Mouse (Mus musculus): ENCODE results near the gene Zp3. TPM values are rescaled to one million over a fixed set of nuclear protein-coding genes. Genes with fewer than 3 reads are reported as not detected.

Zp3 gene
- total RNA-seq (2021) = not detected
- long read RNA-seq, experiment 1 = 0 reads
- long read RNA-seq, experiment 2 = 0 reads

DNA sequence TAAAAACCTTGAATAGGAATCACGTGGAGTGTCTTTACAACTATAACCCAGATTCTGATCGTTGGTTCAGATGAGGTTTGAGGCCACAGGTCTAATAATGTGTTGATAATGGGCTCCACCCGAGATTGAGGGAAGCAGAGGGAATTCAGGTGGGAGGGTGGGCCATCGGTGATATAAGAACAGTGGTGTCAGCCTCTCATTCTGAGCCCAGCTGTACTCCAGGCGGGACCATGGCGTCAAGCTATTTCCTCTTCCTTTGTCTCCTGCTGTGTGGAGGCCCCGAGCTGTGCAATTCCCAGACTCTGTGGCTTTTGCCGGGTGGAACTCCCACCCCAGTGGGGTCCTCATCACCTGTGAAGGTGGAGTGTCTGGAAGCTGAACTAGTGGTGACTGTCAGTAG, at the start of gene Zp3:
Zp3 (plus strand) TSS at position 196 of the 400 bp plus-strand sequence.
- DNase-seq = no peak

DNA sequence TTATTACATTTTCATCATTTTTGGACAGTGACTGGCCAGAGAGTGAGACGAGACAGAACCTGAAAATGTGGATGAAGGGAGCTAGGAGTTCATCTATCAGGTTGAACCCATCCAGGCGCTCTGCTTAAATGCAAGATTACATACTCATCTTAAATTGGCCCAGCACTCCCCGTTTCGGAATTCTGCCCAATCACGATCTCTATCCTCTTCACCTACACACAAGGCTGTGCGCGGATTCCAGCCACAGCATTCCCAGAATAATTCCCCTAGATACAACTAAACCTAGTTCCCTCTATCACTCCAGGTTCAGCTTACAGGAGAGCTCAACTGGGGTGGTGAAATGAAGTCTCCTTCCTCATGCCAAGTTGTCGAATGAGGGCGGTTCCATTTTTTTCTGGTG, 48.4 kb upstream of the Zp3 start:
- no peak for DNase-seq

DNA sequence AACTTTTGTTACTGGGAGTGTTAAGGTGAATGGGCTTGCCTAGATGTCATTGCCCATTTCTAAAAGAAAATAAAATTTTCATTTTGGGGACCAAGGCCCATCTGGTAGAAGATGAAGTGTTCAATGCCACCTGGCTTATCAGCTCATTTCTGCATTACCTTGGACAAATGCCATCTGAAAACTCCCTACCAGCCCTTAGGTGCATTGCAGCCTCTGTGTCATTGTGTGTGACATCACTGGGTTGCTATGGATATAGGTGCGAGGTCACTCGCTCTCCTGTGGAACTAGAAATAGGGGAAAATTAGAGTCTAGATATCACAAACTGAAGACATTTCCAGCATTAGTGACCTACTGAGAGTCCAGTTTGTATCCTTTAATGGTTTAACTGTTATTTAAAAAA, 47.5 kb upstream of the Zp3 start:
- DNase-seq = no peak

DNA sequence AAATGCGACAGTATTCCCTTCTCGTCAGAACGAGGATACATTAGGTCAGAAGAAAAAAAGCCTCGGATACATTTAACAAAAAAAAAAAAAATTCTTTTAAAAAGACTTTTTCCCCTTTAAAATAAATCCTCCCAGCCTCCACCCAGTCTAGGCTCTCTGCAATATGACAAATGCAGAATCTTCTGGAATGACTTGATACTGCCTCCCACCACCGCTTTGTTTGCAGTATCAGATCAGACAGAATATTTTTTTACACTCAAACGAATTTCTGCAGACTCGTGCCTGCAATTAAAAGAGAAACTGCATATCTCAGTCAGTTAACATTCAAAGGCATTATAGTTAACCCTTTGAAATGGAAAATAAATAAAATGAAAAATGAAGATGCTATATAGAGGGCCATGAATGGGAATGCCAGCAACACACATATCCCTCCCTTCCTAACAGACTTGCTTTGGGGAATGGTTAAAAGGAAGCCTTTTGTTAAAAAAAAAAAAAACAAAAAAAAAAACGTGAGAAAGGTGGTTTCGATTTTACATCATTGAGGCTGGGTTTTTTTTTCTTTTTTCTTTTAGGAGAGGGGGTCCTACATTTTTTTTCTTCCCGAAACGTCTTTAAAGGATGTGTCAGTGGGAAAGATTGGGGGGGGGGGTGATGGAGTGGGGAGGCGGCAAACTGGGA, 46.5 kb upstream of the Zp3 start:
- no peak for DNase-seq

DNA sequence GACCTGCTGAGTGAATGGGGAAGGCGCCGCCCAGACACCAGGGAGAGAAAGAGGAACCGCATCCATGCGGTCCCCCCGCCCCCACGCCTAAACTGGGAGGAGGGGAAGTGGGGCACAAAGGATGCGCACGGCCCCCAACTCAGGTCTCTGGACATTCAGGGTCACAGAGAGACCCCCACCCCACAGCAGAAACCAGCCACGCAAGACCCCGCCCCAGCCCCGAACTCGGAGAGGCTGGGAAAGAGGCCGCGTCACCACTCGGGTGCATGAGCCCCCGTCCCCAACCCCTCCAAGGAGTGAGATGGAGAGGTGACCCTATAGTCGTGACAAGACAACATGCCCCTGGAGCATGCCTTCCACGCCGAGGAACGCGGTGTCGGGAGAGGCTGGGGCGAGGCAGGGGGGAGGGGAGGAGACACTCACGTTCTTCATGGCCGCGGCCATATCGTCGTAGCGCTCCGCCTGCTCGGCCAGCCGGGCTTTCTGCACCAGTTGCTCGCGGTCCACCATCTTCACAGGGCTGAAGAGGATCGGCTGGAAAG, 45.9 kb upstream of the Zp3 start:
- peak; percentile 75 to 76 for DNase-seq

DNA sequence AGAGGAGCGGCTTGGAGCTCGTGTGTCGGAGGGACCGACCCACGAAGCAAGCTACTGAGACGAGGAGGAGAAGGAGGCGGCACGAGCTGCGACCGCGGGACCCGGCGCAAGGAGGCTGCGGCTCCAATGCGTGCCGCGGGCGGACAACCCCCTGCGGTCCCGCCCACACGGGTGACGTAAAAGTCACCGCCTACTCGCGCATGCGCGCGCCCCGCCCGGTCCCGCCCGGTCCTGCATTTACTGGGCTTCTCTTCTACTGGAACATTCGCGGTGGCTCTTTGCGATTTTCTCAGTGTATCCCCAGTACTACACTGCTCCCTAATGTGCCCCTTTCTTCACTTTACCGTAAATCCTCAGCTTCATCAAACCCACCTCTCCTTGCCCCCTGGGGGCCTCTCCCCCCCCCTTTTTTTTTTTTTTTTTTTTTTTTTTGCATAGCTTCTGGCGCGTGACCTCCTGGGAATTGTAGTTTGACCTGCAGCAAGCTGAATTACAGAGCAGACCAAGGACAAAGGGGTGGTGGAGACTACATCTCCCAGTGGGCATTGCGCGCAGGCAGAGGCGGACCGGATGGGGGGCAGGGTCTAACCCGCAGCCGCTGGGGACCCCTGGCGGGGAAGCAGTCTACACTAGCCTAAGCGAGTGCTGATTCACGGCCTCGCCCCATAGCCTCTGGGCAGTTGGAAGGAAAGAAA, 45.3 kb upstream of the Zp3 start, which contains the start of gene Ywhag:
Ywhag (minus strand) TSS at position 136 of the 695 bp plus-strand sequence.
- DNase-seq = peak; percentile 98 to 99

DNA sequence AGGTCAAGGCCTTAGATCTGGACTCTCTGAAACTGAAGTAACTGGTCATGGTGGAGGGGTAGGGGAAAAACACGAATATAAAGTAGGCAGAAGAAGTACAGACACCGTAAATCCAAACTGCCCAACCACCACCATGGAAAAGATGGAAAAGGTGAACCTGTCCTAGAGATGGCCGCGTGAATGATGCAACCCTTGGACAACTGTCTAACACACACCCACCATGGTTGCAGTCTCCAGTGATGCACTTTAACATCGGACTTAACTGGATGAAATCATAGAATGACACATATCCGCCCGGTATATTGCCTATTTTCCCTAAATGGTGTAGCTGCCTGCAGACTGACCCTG, 44.7 kb upstream of the Zp3 start:
- DNase-seq = no peak

DNA sequence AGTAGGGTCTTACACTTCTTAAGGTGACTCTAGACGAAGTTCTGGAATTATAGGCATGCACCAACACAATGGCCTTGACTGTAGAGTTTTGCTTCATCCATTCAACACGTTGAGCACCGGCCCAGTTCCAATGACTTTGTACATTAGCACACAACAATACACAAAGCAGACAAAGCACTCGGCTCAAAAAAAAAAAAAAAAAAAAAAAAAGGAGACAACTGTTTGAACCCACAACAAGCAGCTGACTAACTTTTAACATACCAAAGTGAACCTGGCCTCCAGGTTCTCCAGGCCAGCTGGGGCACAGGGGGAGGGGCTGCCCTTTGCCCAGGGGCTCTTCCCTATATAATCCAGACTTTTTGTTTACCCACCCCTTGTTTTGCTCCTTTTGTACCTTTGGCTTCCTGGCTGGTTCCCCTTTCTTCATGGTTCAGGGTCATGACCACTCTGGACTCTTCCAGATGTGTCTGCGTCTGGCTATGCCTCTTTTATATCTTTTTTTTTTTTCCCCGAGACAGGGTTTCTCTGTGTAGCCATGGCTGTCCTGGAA, 44.2 kb upstream of the Zp3 start:
- no peak for DNase-seq

DNA sequence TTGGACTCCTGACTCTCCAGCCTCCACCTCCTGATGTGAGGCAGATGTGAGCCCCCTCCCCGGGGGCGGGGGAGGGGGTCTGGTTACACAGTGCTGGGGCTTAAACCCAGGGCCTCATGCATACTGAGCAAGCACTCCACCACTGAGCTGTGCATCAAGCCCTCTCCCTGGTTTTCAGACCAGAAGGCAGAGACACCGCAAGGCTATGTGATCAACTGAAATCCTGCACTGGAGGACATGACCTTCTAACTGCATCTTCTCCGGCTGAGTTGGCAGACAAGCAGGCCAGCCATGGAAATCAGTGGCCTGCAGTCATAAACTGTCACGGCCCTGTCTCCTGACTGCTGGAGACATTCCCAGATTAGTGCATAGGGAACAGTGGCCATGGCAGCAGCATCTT, 39.3 kb upstream of the Zp3 start:
- peak; percentile 51 to 66 for DNase-seq

DNA sequence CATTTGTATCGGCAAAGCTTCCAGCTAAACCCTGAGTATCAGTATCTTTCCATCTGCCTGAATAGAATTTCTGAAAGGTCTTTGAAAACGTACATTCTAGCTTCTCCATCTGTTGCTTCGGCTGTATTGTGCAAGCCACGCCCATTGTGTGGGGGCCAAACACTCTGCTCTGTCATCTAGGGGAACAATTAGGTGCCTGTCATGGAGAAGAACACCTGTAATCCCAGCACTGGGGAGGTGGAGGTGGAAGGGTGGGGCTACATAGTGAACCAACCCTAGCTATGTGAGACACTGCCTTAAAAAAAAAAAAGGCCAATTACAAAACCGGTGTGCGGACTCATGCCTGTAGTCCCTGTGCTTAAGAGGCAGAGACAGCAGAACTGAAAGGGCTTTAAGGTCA, 37.2 kb upstream of the Zp3 start:
- DNase-seq = no peak

DNA sequence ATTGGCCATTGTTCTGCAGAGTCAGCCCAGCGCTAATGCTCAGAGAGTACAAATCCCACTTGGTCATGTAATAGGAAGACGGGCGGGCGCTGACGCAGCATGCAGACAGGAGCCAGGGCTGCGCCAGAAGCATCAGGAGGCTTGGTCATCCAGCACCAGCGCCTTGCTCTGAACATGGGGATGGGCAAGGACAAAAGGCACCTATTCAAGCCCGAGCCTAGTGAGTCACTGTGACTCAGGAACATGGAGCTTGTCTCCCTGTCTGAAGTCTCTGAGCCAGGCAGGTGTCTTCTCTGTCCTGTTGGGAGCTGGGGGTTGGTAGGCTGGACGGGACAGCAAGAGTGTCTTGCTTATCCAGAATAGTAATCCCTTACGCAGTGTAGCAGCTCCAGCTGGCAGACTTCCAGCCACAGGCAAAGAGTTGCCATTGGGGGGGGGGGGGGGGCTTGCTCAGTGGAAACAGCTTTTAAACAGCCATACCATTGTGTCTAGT, 33.9 kb upstream of the Zp3 start:
- DNase-seq = no peak

DNA sequence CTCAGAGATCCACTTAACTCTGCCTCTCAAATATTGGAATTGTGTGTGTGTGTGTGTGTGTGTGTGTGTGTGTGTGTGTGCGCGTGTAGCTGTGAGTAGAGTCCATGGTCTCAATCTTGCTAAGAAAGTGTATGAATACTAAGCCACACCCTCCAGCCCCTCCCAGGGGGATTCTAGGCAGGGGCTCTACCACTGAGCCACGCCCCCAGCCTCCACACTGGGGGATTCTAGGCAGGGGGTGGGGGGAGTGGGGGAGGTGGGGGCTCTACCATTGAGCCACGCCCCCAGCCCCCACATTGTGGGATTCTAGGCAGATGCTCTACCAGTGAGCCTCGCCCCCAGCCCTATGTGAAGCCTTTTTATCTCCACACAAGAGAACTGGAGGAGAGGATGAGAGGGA, 33.3 kb upstream of the Zp3 start:
- no peak for DNase-seq

DNA sequence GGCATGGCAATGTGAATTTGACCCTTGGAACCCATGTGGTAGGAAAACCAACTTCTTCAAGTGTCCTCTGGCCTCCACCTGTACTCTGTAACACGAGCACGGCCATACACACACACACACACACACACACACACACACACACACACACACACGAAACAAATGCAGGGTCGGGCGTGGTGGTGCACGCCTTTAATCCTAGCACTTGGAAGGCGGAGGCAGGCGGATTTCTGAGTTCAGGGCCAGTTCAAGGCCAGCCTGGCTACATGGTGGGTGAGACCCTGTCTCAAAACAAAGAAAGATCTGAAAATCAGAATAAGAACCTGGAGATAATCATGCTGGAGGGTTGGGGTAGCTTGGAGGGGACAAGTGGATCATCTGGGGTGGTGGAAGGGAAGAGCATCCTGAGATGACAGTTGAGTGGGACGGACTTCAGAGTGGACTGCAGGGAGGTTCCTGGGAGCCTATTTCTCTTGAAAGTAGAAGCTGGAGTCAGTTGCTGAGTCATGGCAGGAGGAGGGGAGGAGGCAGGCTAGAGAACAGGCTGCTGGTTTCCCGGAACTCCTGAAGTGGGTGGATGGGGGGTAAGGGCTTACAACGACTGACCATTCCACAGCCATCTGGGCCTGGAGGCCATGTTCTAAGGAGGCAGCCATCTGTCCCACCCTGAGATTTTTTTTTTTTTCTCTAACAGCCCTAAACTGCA, 29.0 kb upstream of the Zp3 start:
- DNase-seq = no peak

DNA sequence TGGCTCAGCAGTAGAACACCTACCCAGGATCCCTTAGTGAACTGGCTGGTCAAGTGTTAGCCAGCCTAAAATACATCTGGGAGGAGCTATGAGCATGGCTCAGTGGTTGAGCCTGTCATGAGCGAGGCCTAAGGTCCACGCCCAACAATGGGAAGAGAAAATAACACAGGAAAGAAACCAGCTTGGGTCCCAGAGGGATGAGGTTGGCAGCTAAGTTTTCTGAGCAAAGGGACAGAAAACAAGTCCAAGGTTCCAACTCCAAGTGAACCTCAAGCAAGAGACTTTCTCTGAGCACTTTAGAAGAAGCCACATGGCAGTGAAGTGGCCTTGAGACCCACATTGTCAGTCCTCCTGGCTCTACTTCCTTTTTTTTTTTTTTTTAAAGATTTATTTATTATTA, 28.2 kb upstream of the Zp3 start:
- no peak for DNase-seq

DNA sequence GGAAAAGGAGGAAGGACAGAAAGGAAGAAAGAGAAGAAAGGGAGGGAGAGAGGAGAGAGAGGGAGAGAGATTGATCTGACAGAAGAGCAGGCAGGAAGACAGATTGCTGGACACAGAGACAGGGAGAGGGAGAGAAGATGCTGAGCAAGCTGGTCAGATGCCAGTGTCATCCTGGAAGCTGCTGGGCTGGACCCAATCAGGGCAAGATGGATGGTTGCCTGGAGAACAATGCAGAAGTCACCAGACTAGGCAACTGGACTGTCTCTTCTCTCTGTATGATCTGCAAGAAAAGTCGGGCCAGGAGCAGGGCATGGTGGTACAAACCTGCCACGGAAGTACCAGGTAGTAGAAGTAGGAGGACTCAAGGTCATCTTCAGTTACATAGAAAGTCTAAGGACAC, 27.1 kb upstream of the Zp3 start:
- no peak for DNase-seq

DNA sequence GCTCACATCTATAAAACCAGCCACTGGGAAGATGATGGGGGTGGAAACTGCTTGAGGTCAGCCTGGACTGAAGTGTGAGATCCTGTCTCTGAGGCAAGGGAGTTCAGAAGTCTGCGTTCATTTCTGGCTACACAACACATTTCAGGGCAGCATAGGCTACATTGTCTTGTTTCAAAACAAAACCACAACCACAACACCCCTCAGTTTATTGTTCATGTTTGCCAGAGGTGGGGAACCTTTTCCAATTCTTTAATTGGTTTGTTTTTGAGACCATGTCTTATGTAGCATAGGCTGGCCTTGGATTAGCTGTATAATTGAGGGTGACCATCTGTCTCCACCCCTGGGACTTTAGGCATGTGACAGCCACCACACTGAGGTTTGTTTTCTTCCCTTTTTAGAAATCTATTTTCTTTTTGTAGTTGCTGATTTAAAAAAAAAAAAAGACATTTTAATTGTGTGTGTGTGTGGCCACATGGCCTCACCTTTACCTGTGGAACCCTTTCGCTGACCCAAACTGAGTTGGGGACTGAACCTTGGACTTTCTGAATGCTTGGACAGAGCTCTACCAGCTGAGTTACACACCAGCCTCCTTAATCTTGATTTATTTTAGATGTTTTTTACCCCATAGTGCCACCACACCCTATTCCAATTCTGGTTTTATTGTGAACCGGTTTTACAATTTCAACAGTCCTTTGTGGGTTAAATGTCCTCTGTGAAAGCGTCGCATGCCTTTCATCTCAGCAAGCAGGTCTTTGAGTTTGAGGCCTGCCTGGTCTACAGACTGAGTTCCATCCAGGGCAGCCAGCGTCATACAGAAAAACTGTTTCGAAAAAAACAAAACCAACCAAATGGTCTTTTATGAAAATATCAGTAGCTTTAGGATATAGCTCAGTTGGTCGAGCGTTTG, 23.3 kb upstream of the Zp3 start:
- no peak for DNase-seq

DNA sequence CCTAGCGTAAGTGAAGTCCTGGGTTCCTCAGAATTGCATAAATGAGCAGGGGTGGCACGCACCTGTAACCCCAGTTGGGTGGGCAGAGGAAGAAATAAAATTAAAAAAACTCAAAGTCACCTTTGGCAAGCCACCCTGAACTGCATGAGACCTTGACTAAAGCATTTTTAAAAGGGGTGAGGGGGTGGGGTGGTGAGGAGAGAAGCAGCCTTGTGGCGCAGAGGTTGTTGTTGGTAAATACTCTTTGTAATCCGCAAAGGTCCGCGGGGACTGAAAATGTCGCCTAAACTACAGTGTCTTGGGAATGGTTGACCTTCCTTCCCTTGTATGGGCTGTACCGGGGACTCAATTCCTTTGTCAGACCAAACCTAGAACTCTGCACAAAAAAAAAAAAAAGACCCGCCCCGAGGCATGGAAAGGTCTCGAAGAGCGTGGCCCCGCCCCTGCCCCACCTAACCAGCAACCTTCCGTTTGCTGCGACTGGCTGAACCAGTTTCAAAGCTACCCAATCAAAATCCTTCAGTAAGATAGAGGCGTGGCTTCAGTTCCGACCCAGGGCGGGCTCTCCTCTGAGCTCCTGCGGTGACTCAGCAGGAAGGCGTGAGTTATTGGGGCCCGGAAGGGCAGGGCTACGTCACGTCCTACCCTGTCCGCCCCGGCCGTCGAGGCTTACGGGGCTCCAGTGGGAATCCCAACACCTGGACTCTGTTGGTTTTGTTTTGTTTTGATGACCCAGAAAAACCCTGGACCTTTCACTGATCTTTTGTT, 22.5 kb upstream of the Zp3 start:
- peak; percentile 93 to 99 for DNase-seq

DNA sequence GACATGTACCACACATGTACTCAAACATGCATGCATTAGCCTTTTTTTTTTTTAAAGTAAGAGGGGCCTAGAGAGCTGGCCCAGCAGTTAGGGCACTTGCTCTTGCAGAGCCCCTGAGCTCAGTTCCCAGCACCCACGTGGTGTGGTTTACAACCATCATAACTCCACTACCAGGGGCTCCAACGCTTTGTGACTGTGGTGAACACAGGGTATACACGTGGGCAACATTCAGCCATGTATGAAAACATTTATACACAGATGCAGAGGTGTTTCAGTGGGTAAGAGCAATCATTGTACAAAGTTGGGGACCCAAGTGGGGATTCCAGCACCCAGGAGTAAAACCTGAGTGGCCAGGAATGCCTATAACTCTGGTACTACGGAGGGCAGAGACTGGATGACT, 21.5 kb upstream of the Zp3 start:
- DNase-seq = no peak

DNA sequence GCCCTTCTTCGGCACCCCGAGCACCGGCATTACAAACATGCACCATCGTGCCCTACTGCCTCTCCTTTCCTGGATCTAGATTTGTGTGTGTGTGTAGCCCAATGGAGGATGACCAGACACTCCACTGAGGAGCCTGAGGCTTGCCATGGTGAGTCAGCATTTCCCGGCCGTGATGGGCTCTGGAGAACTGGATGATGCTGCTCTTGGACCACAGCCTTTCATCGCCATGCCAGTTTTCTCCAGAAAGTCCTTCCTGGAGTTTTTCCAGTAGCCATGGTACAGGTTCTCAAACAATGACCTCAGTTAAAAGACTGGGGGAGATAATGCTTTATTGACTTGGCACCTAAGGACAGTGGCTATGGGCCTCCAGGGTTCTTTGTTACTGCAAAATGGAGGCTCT, 20.0 kb upstream of the Zp3 start:
- DNase-seq = no peak

DNA sequence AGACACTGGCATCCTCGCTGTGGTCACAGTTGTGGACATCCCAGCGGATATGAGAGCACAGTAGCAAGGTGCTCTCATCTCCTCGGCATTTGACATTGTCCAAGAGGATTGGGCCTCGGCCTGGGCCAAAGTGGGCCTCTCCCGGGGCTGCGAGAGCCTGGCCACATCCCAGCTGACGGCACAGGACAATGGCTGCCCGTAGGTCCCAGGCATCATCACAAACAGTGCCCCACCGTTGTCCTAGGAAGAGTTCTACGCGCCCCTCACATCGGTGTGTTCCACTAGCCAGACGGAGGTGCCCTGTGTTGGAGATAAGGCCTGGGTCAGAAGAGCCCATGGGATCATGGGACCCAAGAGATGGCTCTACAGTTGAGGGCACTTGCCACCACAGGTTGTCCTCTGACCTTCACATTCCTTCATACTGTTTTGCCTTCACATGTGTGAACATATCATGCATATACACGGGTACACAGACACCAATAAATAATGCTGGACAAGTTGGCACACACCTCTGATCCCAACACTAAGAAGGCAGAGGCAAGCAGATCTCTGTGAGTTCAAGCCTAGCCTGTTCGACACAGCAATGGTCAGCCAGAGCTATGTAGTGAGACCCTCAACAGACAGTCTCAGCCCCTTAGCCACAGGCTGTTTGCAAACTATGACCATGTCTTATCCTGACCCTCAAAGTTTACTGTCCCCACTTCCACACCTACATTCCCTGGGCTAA, 18.8 kb upstream of the Zp3 start:
- peak in 1 of 2 experiments; percentile 19 for DNase-seq

Measured in heart, adult 18-20 months (tissue).